Mouse (Mus musculus): Measurements from ENCODE around the gene Tmcc1. TPM values are rescaled to one million over a fixed set of nuclear protein-coding genes. Genes with fewer than 3 reads are reported as not detected.

The Tmcc1 gene
- total RNA-seq, 2 experiments from 2014 or later: 11.0 to 12.6 TPM

DNA sequence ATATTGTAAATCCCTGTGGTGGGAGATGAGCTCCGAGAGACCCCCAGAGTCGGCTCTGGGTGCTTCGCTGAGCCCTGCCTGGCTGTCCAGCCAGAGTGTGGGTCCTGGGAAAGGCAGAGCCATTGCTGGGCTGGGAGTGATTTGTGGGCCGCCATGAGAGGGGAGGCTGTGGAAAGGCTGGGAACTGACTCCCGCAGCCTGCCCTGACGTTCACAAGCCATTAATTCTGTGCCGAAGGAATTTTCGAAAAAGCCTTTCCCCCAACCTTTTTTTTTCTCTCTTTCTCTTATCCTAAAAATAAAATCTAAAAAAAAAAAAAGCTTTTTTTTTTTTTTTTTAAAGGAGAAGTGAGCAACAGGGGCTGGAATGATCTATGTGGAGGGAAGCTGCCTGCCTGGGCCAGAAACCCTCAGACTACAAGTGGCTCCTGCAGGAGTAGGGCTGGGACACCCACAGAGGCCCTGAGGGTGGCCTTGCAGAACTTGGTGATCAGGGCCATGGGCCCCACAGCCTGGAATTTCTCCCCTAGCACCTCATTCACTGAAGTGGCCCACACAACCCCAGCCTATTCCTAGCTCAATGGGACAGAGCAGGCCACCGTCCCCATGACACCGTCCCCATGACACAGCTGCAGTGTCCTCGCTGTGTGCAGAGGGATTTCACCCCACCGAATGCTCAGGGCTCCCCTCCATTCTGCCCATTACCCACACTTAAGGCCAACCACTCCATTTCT, 209.8 kb downstream of the Tmcc1 start:
- ATAC-seq (replicated peaks; ENCODE audit: low FRiP score, poor library complexity, severe bottlenecking): no peak

DNA sequence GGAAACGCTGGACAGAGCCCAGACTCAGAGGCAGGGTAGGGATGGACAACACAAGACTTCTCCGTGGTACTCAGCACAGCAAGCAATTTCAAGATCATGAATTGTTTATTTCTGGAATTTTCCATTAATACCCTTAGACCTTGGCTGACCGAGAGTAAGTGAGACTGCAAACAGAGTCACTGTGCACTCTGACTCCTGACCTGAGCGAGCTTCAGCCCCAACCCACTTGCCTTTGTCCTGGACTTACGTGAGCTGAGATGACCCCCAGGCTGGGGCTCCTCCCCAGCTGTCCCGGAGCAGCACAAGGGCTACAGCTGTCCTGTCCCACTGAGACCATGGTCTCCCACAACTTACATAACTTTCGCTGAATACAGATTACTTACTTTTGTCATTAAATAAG, 210.4 kb downstream of the Tmcc1 start:
- no peak for ATAC-seq (replicated peaks; ENCODE audit: low FRiP score, poor library complexity, severe bottlenecking)

DNA sequence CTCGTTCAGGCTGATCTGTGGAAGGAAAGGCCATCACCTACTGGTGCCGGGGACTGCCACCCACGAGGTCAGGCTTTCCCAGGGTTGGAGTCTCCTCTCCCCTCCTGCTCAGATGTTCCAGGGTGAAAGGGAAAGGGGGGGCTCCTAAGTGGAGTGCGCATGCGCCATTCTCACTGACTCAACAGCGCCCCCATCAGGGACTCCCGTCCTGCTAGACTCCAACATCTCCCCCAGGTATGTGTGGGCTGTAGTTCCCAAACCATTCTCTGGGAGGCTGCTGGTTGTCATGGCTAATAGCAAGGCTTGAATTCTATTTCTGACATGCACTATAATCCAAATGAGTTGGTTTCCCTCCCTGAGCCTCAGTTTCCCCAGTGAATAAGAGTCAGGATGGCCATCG, 214.7 kb downstream of the Tmcc1 start:
- no peak for ATAC-seq (replicated peaks; ENCODE audit: low FRiP score, poor library complexity, severe bottlenecking)

DNA sequence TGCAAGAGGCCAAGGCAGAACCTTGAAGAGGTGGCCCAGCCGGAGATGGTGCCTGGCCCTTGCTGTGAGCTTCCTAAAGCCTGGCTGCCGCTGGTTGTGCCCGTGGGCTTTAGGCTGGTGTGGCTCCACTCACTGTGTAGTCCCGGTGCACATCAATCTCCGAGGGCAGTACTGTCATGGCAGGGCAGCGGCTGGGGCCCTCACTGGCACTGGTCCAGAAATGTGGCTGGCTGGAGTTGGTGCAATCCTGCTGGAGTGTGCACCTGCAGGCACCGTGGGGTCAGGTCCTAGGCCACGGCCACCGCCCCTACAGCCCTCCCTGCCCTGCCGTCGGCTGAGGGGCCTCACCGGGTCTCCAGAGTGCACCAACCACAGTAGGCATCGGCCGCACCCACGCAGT, 215.5 kb downstream of the Tmcc1 start:
- no peak for ATAC-seq (replicated peaks; ENCODE audit: low FRiP score, poor library complexity, severe bottlenecking)

DNA sequence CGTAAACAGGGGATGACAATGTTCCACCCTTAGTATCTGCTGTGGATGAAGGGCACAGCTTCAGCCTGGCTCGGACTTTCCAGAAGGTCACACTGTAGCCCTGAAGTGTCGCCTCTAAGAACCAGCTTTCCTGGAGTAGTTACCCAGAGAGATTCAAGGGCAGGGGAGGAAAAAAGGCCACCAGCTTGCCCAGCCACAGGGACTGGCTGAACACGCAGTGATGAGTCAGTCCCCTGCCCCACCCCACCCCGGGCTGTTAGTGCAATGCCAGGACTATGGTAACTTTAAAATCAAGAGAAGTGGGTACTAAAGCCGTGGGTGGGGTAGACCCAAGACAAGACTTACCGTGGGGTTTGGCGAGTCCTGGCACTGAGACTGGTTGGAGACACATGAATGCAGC, 217.7 kb downstream of the Tmcc1 start:
- ATAC-seq (replicated peaks; ENCODE audit: low FRiP score, poor library complexity, severe bottlenecking): no peak

DNA sequence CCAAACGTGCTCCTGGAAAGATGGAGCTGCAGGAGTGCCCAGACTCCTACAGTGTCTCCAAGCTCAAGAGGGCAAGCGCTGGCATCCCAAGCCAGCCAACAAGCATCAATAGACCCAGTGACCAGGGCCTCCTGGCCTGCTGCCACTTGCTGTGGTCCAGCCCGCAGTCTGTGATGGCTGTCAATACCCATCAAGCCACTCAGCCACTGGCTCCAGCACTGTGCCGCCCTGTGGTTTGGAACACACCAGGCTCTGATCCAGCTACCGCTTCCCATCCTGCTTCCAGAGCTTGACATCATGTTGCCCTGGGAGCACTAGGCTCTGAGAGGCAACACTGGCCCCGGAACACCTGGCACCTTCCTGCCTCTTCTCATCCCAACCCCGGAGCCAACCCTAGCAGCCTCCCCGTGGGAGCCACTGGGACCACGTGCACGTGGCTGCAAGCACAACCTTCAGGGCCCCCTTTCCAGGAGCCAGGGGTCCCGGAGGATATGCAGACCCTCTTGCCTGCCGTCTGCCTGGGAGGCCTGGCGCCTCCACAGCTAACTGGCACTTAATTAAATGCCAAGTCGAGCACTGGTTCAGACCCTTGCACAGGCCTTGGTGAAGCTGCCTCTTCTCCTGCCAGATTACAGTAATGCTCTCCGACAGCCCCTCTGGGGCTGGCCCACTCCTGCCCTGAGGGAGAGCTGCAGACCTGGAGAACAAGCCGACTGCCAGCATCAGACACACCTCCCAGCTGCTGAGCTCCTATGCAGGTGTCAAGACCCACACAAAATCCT, 219.2 kb downstream of the Tmcc1 start:
- ATAC-seq (replicated peaks; ENCODE audit: low FRiP score, poor library complexity, severe bottlenecking): no peak

DNA sequence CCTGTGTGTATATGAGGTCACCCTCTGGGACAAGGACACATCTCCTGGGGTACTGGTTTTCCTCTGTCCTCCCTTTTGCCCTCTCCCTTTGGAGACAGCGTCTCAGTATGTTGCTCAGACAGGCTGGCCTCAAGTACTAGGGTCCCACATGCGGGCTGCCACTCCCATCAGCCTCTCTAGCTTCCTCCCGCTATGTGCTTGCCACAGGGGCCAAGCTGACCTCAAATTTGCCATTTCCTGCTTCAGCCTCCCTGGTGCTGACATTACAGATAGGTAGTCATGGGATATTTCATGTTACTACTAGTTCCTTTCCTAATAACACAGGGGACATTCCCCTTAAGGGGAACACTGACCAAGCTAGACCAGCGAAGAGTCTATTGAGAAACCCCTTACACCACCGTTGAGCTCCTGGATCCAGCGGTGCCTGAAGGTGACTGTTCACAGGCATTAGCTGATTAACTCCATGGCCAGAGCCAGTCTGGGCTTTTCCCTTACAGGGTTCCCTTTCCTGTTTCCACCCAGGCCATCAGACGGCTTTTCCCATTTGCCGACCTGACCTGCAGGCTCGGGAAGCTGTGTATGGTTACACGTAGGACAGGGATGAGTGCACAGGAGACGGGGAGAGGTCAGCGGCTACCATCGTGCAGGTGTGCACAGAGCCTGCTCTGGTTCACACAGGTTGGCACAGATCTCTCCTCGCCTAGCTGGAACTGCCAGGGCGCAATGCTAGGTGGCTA, 220.0 kb downstream of the Tmcc1 start:
- no peak for ATAC-seq (replicated peaks; ENCODE audit: low FRiP score, poor library complexity, severe bottlenecking)

DNA sequence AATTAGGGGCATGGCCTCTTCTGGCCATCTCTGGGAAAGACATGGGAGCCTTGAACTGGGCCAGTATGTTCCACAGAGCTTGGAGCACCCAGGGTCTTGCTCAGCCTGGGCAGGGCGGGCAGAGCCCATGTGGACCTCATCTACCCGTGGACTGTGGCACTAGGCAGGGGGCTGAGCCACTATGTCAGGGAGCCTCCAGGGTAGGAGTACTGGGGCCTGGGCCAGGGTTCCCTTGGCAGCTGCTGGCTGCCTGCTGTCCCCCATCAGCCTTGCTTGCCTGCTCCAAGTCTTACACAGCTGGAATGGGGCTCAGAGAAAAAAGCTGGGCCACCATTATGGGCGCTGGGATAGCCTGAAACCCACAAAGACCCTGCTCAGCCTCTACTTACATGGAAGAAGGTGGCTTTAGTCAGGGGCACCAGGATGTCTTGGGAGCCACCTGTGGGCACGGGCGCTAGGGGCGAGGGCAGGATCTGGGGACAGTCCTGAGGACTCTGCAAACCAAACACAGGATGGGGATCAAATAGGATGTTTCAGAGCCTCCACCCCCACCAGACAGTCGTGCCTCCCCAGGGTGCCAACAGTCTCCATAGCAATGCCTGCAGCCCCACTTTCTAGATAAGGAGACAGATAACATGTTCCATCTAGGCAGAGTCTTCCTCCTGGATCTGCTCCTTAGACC, 221.1 kb downstream of the Tmcc1 start:
- ATAC-seq (replicated peaks; ENCODE audit: low FRiP score, poor library complexity, severe bottlenecking): no peak

DNA sequence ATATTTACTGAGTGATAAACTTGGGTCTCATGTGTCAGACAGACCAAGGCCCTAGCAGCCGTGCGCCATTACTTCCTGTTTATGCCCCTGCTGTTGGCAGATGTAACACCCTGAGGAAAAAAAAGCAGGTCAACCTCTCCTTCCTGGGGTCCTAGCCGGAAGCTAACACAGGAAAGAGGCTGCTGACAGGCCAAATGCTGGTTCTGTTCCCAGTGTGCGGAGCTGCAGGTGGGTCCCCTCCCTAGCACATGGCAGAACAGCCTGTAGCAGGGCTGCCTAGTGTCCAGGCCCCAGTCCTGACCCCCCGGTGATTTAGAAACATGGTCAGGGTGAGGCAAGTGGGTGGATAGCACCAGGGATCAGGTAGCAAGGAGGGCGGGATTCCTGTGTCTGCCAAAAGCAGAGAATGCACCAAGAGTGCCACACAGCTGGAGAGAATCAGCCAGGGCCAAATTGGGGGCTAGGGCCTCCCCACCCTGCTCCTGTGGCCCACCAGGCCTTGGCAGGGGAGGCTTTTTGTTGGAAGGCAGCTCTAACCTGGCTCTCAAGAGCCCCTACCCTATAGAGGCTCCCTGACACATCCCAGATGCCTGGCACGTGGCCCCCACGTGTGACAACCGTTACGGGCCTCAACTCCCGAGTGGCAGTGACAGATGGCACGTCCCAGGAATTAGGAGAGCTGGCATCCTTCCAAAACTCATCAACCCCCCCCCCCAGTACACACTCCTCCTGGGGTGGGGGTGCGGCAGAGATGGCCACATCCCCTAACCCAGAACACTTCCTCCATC, 221.8 kb downstream of the Tmcc1 start:
- no peak for ATAC-seq (replicated peaks; ENCODE audit: low FRiP score, poor library complexity, severe bottlenecking)

DNA sequence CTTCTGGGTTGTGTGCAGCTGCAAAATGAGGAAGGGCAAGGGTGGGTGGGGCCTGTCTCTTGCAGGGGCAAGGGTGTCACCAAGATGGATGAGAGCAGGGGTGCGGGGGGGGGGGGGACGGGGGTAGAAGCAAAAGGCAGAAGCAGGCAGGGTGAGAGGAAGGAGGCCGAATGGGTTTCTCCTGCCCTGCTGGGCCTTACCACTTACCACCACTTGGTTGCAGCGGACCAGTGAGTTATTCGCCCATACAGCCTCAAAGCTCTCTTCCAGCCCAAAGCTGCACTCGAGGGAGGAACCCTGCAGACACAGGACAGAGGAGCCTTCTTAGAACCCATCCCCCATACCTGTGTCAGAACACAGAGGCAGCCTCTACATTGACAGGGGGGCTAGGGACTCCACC, 223.3 kb downstream of the Tmcc1 start:
- no peak for ATAC-seq (replicated peaks; ENCODE audit: low FRiP score, poor library complexity, severe bottlenecking)

DNA sequence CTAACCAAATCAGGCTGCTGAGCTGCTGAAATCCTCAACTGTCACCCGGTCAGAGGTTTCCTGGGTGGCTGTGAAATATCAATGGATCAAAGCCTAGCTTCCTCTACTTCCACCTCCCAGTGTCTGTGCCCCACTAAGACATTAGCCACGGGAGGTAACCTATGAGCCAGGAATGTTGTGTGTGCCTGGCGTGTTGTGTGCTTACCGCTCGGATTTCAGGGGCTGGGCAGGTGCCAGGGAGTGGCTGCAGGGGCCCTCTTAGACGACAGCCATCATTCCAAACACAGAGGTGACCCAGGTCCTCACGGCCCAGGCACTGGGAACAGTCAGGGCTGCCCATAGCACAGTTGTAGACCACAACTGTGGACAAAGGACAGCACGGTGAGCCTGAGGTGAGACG, 224.2 kb downstream of the Tmcc1 start:
- no peak for ATAC-seq (replicated peaks; ENCODE audit: low FRiP score, poor library complexity, severe bottlenecking)

DNA sequence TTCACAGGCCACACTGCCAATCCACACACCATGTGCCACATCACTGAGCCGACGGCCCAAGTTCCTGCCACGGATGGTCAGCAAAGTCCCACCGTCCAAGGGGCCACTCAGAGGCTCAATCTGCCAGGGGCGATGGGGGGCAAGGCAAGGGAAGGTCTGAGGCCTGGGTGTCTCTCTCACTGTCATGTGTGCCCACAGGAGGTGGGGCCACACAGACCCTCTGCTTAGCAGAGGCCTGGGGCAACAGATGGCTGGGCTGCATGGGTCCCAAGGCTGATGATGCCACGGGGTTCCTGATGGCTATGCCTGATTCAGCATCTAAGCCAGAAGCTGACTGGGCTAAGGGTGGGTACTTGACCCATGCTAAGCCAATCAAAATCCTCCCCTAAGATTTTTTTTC, 224.6 kb downstream of the Tmcc1 start:
- no peak for ATAC-seq (replicated peaks; ENCODE audit: low FRiP score, poor library complexity, severe bottlenecking)

Other genes starting within 250 kb of the Tmcc1 start
- gene H1foo, start 248.5 kb downstream of the Tmcc1 start, total RNA-seq (2015; ENCODE audit: low replicate concordance): not detected in 2 replicates
- not detected in 2 replicates for gene H1foo, start 248.5 kb downstream of the Tmcc1 start, total RNA-seq (2017; ENCODE audit: low replicate concordance)
- 9.6 and 22.3 TPM in 2 replicates for gene Plxnd1, start 198.5 kb downstream of the Tmcc1 start, total RNA-seq (2015; ENCODE audit: low replicate concordance)
- gene Plxnd1, start 198.5 kb downstream of the Tmcc1 start, total RNA-seq (2017; ENCODE audit: low replicate concordance): 2.0 and 2.3 TPM in 2 replicates
- 12.3 and 18.4 TPM in 2 replicates for gene Washc2, start 14.6 kb upstream of the Tmcc1 start, total RNA-seq (2015; ENCODE audit: low replicate concordance)
- gene Washc2, start 14.6 kb upstream of the Tmcc1 start, total RNA-seq (2017; ENCODE audit: low replicate concordance): 16.5 and 19.1 TPM in 2 replicates
- 5.0 and 11.5 TPM in 2 replicates for gene Zfand4, start 70.7 kb upstream of the Tmcc1 start, total RNA-seq (2015; ENCODE audit: low replicate concordance)
- gene Zfand4, start 70.7 kb upstream of the Tmcc1 start, total RNA-seq (2017; ENCODE audit: low replicate concordance): 10.0 and 27.3 TPM in 2 replicates
- 417 and 504 TPM in 2 replicates for gene March8, start 144.5 kb upstream of the Tmcc1 start, total RNA-seq (2015; ENCODE audit: low replicate concordance)
- 368 and 504 TPM in 2 replicates for gene March8, start 144.5 kb upstream of the Tmcc1 start, total RNA-seq (2017; ENCODE audit: low replicate concordance)

Measured in erythroid progenitor cell, adult 5-6 weeks (primary cell).